Mouse (Mus musculus): Measurements from ENCODE around the gene Lrrc25.

DNA sequence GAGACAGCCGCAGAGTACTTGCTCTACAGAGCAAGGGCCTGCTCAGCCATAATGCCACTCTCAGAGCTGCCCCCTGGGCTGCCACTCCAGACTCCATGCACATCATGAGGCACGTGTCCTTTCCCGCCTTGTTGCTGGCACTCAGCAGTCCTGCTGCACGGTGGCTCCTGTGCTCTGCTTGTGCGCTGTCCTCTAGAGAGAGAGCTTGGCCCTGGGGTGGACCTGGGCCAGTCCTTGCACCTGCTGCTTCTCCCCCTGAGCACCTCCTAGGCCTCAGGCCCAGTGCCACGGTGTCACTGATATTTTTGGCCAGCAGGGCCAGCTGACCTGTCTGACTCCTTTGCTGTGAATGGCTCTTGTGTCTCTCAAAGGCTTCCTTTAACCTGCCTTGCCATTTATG, 45.0 kb upstream of the Lrrc25 start:
- TF ChIP-seq ZNF384 (IDR thresholded peaks at IDR 0.05; ENCODE audit: low read depth, low read length) (no peak), ZC3H11A (IDR thresholded peaks at IDR 0.05; ENCODE audit: borderline replicate concordance, low read depth, low read length) (no peak), MAFK (IDR thresholded peaks at IDR 0.05; ENCODE audit: insufficient read depth, low read depth, low read length) (no peak), HCFC1 (IDR thresholded peaks at IDR 0.05; ENCODE audit: borderline replicate concordance, insufficient read depth, low read length) (no peak), CHD2 (IDR thresholded peaks at IDR 0.05; ENCODE audit: low read depth, low read length) (no peak)

Measured in ES-E14 (cell line).